ENCODE assay signal across 22 mouse cellular contexts in the genomic region with DNA sequence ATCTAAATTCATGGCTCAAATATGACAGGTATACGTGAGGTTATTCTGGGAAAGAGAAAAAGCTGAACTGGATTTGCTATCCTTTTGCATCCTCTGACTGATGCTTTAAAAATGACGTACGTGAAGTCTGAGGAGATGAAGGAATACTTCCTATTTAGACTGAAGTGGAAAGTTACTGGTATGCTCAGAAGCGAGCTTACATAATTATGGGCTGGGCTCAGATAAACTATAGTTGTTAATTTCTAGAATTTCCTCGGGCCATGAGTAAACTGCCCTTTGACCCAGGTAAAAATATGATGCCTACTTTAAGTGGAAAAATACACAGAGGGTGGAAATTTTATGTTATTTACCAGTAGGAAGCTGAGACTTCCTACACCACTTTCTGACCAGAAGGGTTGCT. TPM values are rescaled to one million over a fixed set of nuclear protein-coding genes. Genes with fewer than 3 reads are reported as not detected.
"Had no signal": no experiment of that assay in that cellular context is flagged by ENCODE, and none has a peak within 500 bp of the region (broad histone marks: within the 10 kb centered on the region; RNA-seq: fewer than 3 reads in every experiment).

No protein-coding gene starts in this region.

- H3K27ac ChIP-seq: midbrain, embryonic 10.5 days; midbrain, embryonic 12.5 days; neural tube, embryonic 13.5 days; neural tube, embryonic 15.5 days had no signal

- H3K4me2 ChIP-seq: lung, embryonic 14.5 days; midbrain, embryonic 12.5 days; neural tube, embryonic 13.5 days; neural tube, embryonic 15.5 days had no signal

- ATAC-seq: midbrain, embryonic 16.5 days had no signal

- H3K4me3 ChIP-seq: midbrain, embryonic 10.5 days; midbrain, embryonic 12.5 days; myocyte; neural tube, embryonic 13.5 days; neural tube, embryonic 15.5 days had no signal

- H3K36me3 ChIP-seq: midbrain, embryonic 10.5 days; midbrain, embryonic 12.5 days; neural tube, embryonic 13.5 days; neural tube, embryonic 15.5 days had no signal

- H3K4me1 ChIP-seq: midbrain, embryonic 10.5 days; midbrain, embryonic 12.5 days; neural tube, embryonic 13.5 days; neural tube, embryonic 15.5 days had no signal

- H3K9ac ChIP-seq: lung, embryonic 14.5 days; midbrain, embryonic 12.5 days; neural tube, embryonic 13.5 days; neural tube, embryonic 15.5 days had no signal

- H3K9me3 ChIP-seq: midbrain, embryonic 10.5 days; midbrain, embryonic 12.5 days; neural tube, embryonic 13.5 days; neural tube, embryonic 15.5 days had no signal

- DNase-seq: lung, embryonic 14.5 days; lung, postnatal 10 days; lung, postnatal 4 days; midbrain, embryonic 14.5 days; retina, postnatal 1 day; right cerebral cortex, adult 18-20 months; right cerebral cortex, postnatal 25 days; right cerebral cortex, postnatal 4 days; spleen, adult 18-20 months; thymus, adult 18-20 months; thymus, postnatal 14 days; thymus, postnatal 36 days had no signal

- H3K27me3 ChIP-seq: midbrain, embryonic 12.5 days; neural tube, embryonic 13.5 days; neural tube, embryonic 15.5 days had no signal

RNA-seq across cellular contexts. Expression of gene Ranbp3l, which starts 26.9 kb away (rescaled TPM):
- total RNA-seq: megakaryocyte, adult 5-6 weeks; megakaryocyte-erythroid progenitor cell, adult 5-6 weeks had no signal
- polyA plus RNA-seq: myocyte; neural tube, embryonic 11.5 days; small intestine, adult 2 months had no signal
